Mouse (Mus musculus) Muller cell, postnatal 12 days (primary cell): ENCODE measurements at regions not wholly inside any gene's neighbourhood (a gene's known extent, or its start where the extent isn't known, plus 50 kb on each side); places are given as distances from the start of the nearest gene placed in this dataset.
"Not testable (repeated sequence)": the region's sequence is repeated elsewhere in the genome, so short reads cannot be mapped to it uniquely, and the experiment has no call there.

ENCODE experiments used
- DNase-seq: peaks from one replicate; pipeline ENCODE4 v3.0.0-alpha.2; 2015; ENCODE audit errors: inconsistent ontology term

DNA sequence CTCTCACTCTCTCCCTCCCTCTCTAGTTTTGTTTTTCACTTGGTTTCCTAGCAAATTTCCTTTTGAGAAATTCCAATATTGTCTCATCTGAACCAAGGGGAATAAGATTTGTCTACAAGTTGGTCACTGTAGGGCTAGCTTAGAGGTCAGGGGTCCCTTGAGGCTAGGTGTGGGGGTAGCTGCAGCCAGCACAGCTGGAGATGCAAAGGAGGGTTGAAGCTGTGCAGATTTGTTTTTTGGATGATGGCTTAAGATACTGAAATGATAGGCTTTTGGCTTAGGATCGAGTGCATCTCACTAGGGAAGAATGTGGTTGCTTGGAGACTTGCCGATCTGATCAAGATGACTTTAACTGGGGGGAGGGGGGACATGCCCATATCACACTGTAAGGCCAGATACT lies 88.3 kb upstream of the Tmem28 start:
- DNase-seq = no peak

DNA sequence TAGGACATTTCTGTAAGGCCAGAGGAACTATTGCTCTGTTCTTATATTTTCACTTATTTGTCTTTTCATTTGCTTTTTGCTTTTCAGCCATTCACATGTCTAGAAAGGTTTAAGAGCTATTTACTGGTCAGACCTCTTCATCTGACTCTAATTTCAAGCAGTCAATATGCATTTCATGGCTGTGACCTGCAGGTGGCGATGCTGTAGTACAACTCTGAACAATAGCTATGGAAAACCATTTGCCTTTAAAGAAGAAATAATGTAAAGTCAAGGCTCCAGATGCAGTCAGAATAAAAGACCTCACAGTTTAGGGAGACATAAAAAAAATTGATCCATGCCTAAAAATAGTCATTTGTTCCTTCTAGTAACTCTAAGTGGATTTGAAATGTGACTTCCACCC lies 95.7 kb upstream of the Tmem28 start:
- no peak for DNase-seq

GRCm38 (mm10) chrX:99695366-99695765 lies 125.5 kb upstream of the Tmem28 start:
- no peak for DNase-seq

DNA sequence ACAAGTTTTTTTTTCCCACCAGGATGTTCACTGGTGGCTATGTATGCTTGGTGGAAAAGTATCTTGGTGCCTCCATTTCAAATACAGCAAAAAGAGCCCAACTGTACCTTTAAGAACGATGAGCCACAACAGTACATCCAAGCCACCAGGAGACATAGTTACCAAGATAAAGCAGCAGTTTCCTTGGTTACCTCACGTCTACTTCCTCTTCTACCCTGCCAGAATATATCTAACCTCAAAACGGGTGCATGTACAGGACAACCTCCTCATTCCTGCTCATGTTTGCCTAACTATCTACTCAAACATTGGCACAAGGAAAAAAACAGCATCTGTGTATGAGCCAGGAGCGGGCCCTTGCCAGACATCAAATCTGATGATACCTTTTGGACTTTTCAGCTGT lies 129.8 kb upstream of the Tmem28 start:
- DNase-seq = no peak

- DNase-seq = no peak
Measured at GRCm38 (mm10) chrX:99689761-99690160, 131.1 kb upstream of the Tmem28 start.

DNA sequence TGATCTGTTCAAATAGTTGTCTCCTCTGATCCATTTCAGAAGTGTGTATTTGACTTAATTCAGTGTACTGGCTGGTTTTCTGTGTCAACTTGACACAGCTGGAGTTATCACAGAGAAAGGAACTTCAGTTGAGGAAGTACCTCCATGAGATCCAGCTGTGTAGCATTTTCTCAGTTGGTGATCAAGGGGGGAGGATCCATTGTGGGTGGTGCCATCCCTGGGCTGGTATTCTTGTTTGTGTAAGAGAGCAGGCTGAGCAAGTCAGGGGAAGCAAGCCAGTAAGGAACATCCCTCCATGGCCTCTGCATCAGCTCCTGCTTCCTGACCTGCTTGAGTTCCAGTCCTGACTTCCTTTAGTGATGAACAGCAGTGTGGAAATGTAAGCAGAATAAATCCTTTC lies 138.3 kb upstream of the Tmem28 start:
- not testable (repeated sequence) for DNase-seq

- no peak for DNase-seq
Measured at GRCm38 (mm10) chrX:99667596-99667995, 153.2 kb upstream of the Tmem28 start.

GRCm38 (mm10) chrX:99662566-99662965 lies 158.3 kb upstream of the Tmem28 start:
- DNase-seq = no peak

DNA sequence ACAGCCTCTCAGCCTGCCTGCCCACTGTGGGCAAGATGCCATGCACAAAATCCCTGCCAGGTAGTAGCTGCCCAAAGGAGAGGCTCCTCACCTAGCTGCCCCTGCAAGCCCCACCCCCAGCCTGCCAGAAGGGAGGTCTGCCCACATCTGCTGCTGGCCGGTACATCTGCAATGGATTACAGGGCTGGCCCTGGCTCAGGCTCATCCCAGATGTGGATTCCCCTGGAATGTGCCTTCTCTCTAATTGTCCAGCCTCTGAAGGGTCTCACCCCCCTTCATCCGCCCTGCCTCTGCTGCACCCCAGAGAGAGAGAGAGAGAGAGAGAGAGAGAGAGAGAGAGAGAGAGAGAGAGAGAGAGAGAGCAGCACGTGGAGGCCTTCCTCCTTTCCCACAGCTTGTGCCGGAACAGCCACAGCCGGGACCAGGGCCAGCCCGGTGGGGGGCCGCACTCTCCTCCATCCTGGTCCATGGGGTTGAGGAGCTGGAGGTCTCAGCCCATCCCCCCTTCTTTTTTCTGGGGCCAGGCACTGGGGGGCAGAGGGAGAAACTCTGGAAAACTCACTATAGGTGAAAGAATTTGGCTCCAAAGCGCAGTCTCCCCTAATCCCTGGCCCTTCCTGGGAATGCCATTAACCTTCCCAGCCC lies 161.2 kb upstream of the Tmem28 start:
- DNase-seq = no peak

GRCm38 (mm10) chrX:99657790-99658451 lies 162.9 kb upstream of the Tmem28 start:
- DNase-seq = peak; percentile 71

DNA sequence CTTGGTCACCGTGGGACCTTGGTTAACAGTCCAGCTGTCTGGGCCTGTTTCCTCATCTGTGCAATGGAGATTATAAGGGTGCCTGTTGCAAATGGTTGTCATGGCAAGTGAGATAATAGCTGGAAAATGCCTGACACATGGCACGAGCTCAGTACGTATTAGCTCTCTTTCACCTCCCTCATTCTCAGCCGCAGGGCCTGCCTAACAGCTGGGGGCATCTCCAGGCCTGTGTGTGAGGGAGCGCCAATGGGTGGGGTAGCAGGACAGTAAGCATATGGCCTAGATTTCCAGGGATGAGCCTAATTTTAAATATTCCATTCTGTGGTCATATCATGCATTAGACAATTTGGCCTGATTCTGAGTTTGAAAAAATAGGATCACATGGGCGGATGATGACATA lies 163.8 kb upstream of the Tmem28 start:
- DNase-seq = no peak

DNA sequence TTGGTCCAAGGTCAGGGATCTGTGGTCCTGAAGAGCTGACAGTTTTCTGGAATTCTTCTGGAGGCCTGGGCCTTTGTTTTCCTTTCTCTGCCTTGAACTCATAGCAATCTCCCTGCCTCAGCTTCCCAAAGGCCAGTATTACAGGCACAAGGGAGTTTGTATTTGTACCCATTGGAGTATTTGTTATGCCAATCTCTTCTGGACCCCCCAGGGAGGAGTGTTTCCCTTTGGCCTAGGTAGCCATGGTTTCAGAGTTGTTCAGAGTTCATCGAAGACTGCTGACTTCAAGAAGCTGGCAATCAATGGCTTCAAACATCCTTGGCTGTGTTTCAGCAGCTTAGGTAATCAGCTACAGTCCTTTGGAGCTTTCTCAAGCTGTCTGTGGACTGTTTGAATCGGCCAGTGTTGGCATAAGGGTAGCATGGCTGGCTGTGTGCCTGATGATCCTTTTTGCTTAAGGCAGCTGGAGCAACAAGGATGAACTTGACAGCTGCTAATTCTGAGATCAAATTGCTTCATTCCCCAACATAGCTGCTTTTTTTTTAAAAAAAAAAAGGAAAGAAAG lies 161.2 kb upstream of the Pja1 start:
- DNase-seq = no peak

DNA sequence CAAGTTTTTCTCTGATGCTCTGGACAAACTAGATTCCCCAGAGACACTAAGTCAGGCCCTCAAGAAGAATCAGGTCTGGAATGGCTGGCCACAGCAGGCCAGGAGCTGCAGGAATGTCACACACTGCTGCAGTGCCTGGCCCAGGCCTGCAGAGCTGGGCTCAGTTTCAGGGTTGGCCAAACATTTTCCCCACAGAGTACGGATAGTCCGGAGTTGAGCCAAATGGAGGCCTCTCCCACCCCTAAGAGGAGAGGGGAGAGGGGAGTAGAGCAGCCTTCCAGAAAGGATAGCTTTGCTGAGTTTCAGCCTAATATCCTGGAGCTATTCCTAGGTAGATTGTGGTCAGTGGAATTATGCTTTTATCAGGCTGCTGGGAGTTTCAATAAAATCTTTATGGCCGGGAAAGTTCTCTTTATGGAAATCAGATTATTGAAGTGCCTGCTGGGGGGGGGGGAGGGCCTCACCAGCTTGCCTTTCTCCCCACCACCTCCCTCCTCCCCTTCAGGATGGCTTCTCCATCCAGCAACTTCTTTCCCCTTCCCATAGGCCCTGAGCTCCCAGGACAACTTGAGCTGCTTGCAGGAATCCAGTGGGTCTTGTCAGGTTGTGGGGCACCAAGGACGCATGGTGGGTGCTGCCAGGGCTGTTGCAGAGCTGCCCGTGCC lies 153.6 kb upstream of the Pja1 start:
- no peak for DNase-seq

DNA sequence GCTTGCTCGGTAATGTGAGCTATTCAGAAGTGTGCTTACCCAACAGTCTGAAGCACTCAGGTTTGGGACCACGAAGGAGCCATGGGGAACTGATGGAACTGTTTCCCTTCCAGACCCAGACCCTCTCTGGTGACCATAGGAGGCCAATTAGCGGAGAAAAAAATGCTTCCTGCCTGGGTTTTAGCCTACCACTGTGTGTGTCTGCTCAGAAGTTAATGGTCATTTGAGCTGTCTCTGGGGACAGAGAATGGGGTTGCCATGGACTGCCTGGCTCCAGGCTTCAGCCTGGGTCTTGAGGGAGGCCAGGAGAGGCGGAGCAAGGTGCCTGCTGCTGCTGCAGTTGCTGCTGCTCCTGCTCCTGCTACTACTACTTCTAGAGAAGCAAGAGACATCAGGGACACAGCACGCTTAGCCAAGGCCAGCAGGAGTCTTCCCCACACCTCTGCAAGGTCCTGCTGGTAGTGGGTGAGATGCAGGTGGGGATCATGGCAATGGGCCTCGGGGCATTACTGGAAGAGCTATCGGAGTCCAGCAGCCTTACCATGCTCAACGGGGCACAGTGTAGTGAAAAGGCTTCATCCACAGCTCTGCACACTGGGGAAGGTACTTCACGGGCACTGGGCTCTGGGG lies 141.2 kb upstream of the Pja1 start:
- no peak for DNase-seq

GRCm38 (mm10) chrX:99610096-99610495 lies 139.0 kb upstream of the Pja1 start:
- peak; percentile 80 for DNase-seq

DNA sequence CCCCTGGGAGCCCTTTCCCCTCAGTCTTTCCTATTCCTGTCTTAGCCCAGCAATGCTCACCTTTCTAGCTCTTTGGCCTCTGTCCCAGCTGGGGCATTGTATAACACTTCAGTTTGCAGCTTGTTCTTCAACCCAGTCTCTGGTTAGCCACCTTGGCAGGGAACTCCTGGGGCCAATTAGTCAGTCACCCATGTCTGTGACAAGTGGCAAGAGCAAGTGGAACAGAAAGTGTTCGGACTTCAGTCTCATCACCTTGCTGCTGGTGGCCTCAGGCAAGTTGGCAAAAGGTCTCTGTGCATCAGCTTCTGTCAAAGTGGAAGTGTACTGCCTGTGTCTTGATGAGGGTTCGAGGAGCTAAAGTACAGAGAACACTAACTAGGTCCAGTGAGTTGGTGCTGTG lies 138.5 kb upstream of the Pja1 start:
- peak; percentile 10 for DNase-seq

- DNase-seq = no peak
Measured at GRCm38 (mm10) chrX:99608284-99608692, 137.2 kb upstream of the Pja1 start.

DNA sequence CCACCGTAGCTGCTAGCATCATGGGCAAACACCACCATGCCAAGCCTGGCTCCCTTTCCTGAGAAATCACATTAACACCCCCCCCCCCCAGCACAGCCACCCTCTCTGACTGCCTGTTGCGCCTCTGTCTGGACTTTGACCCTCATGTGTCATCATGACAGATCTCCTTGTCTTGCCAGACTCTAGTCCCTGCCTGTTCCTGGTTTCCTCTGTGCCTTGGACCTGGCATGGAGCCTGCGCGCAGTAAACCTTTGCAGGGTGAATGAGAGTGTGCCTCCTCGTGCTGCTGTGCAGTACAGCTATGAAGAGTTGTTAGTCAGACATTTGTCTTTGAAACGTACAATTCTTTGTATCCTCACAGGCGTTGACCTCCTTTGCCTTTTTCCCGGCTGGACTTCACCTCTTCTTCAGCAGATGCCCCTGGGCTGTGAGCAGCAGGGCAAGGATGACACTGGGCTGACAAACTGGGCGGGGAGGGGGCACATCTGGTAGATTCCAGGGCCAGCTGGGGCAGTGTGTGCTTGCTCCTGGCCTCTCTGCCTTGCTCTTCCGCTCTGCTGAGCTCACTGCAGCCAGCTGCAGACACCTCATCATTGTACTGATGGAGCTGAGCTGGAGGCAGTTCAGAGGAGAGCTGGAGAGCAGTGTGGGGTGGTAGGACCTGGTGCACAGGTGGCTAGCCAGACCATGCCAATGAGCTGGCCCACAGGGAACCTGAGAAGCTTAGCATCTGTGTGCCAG lies 134.2 kb upstream of the Pja1 start:
- DNase-seq = peak; percentile 3

GRCm38 (mm10) chrX:99603714-99604113 lies 132.6 kb upstream of the Pja1 start:
- DNase-seq = no peak

GRCm38 (mm10) chrX:99602268-99602885 lies 131.3 kb upstream of the Pja1 start:
- DNase-seq = no peak

DNA sequence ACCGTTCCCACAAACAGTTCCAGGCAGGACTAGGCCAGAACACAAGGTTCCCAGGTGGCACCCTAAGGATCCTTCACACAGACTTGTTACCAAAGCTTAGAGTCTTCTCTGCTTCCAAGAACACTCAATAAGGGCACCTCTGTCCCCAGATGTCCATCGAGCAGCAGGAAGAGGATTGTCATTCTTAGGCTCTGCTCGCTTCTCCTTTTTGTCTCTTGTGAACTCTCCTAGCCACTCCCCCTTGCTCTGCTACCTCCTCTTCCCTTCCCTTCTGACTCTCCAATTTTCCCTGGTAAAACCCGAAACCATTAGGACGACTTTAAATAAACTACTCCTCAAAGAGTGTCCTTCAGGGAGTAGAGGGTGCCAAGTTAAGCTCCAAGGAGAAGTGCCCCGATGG lies 124.4 kb upstream of the Pja1 start:
- no peak for DNase-seq
